Mouse (Mus musculus) spleen, adult 2 months (tissue): ENCODE data around the gene Wfdc3.

Experiments
- CTCF ChIP-seq: fragments of 200-500 bp; IDR thresholded peaks from 2 replicates; pipeline ENCODE4 v1.5.1; 2011; ENCODE audit warnings: mild to moderate bottlenecking, inconsistent platforms; ENCODE audit not compliant: insufficient read depth, insufficient read length, insufficient replicate concordance; ENCODE audit errors: extremely low read depth
- POLR2A ChIP-seq: fragments of 200-500 bp; IDR thresholded peaks from 2 replicates; pipeline ENCODE4 v1.6.1; 2011; ENCODE audit warnings: low read depth, low read length, inconsistent platforms

DNA sequence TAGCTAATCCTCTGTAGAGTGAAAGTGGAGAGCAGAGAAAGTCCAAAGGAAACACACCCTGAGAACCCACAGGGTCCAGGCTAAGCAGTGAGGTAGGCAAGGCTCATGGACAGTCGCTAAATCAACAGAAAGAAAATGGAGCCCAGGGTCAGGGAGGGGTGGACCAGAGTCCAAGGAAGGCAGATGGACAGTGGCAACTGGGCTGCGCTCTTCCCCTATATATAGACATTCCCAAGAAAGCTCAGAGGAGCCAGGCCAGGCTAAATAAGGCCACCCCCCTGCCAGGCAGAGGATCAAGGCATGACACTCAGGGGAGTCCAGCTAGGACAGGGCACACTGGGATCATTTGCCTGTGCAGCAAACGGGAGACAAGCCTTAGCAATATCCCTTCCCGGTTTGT lies 36.1 kb upstream of the Wfdc3 start:
- TF ChIP-seq POLR2A = no peak
- no peak for TF ChIP-seq CTCF
